Mouse (Mus musculus): Measurements from ENCODE around the gene Psmb7. TPM values are rescaled to one million over a fixed set of nuclear protein-coding genes. Genes with fewer than 3 reads are reported as not detected.

The Psmb7 gene
- polyA plus RNA-seq, 1 experiment from 2014 or later, result 267 TPM

- H3K27me3 ChIP-seq, result no peaks in the 10 kb centered on the region
- no peaks in the 10 kb centered on the region for H3K36me3 ChIP-seq
- H3K27ac ChIP-seq, result no peak overlapping the region
- no peaks in the 10 kb centered on the region for H3K9me3 ChIP-seq
- WGBS, result 88% methylated on average over 6 of the region's 6 CpGs
- peaks cover 17% of the 10 kb centered on the region for H3K4me1 ChIP-seq
- ATAC-seq (ENCODE audit: insufficient number of reproducible peaks, insufficient read depth, low FRiP score, low TSS enrichment), result no peak
- H3K9ac ChIP-seq, result no peak overlapping the region
- H3K4me2 ChIP-seq (replicated peaks), result no peak overlapping the region
- H3K4me3 ChIP-seq, result no peak overlapping the region
Observed at GRCm38 (mm10) chr2:38540666-38541065, 103.2 kb downstream of the Psmb7 start.

- H3K27ac ChIP-seq, result no peak overlapping the region
- no peaks in the 10 kb centered on the region for H3K36me3 ChIP-seq
- no peaks in the 10 kb centered on the region for H3K27me3 ChIP-seq
- H3K4me2 ChIP-seq (replicated peaks), result no peak overlapping the region
- no peak for ATAC-seq (ENCODE audit: insufficient number of reproducible peaks, insufficient read depth, low FRiP score, low TSS enrichment)
- peaks cover 16% of the 10 kb centered on the region for H3K4me1 ChIP-seq
- 89% methylated on average over 9 of the region's 9 CpGs for WGBS
- H3K9ac ChIP-seq, result no peak overlapping the region
- no peaks in the 10 kb centered on the region for H3K9me3 ChIP-seq
- no peak overlapping the region for H3K4me3 ChIP-seq
Observed at GRCm38 (mm10) chr2:38539677-38540076, 104.2 kb downstream of the Psmb7 start.

Small RNA genes lying within 50 kb of the gene (microRNA-seq; reads per million reads assigned to microRNA genes)
- not detected for gene Gm27634

Other genes starting within 250 kb of the Psmb7 start
- 133 and 135 TPM in 2 replicates for gene Nek6, start 132.4 kb downstream of the Psmb7 start, polyA plus RNA-seq (2016; fragmentation: Nextera tagmentation; extraction: Ambion mirVana)
- 0.33 and 0.95 TPM in 2 replicates for gene Nr5a1, start 70.5 kb upstream of the Psmb7 start, polyA plus RNA-seq (2016; fragmentation: Nextera tagmentation; extraction: Ambion mirVana)